Mouse (Mus musculus) ovary, postnatal 36 days (tissue): Measurements from ENCODE around the gene Gkap1.

Experiments
- DNase-seq: peaks from one replicate; pipeline ENCODE4 v3.0.0; 2022; ENCODE audit warnings: low spot score, mixed read lengths

The Gkap1 gene

GRCm38 (mm10) chr13:58201343-58201742, 74.2 kb downstream of the Gkap1 start:
- DNase-seq, result no peak

DNA sequence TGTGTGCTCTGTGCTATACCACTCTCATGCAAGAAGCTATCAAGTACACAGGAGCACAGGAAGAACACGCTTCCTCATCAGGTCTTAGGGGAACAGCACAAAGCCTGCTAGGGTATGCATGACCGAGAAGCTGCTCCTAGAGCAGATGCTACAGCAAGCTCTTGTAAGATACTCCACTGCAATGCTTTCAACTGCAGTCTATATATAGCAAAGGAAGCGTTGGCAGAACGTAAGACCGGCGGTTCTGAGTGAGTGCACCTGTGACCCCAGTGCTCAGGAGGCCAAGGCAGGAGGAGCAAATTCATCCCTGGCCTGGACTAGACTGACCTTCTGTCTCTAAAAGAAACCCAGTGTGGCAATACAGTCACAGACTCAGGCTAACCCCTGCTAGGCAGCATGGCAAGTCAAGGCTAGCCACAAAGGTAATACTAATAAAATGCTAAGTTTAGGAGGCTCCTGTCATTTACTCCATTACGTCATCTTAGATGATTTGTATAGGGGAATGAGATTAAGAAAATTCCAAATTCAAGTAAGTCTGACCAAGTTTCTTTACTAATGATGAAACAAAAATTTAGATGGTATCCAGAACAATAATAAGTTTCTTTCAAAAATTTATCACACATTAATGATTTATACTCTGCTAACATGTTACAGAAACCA, 77.4 kb downstream of the Gkap1 start:
- DNase-seq, result no peak

GRCm38 (mm10) chr13:58197211-58197610, 78.3 kb downstream of the Gkap1 start:
- DNase-seq, result no peak

DNA sequence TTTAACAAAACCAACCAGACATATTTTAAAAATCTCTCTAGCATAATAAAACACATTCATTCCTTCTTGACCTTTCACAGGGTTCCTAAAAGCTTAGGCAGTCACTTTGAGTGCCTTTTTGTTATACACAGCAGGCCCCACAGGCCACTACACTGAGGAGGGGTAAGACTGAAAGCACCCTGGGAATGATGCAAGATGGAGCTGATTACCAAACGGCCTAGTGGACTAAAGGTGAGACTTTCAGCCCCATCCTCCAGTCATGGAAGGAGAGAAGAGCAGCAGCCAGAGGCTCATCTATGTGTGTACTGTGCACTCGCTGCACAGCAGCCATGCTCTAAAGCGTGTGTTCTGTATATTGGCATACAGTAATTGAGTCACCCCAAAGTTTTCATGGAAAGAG, 80.6 kb downstream of the Gkap1 start:
- no peak for DNase-seq

- DNase-seq, result no peak
Observed at GRCm38 (mm10) chr13:58193221-58193620, 82.3 kb downstream of the Gkap1 start.

DNA sequence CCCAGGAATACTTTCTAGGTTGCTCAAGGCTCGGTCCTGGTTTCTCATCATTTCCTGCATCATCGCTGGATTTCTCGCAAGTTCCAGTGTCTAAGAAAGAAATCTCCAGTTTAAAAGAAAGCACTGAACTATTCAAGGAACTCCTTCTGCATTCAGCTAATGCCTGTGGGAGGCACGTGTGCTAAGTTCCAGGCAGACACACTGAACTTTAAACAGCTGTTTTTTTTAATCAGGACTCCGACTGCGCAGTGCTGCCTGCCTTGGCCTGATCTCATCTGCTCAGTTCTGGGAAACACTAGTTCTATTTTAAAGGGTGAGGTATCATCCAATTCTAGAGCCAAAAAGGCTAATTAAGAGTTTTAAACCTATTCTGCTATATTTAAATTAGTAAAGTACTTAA, 83.4 kb downstream of the Gkap1 start:
- DNase-seq, result no peak

DNA sequence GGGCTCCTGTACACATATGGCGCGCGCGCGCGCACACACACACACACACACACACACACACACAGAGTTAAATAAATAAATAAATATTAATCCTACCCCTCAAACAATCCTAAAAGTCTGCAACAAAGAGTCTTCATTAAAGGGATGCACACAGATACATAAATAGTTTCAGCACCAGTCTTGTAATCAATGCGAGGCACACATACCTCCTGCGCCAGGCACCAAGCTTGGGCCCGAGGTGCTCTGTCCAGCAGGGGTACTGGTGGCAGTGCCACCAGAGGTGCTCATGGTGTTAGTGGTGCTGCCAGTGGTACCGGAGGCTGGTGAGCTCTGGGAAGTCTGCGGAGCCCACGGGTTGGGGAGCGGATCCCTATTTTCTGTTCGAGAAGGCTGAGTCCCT, 84.0 kb downstream of the Gkap1 start:
- DNase-seq, result no peak

DNA sequence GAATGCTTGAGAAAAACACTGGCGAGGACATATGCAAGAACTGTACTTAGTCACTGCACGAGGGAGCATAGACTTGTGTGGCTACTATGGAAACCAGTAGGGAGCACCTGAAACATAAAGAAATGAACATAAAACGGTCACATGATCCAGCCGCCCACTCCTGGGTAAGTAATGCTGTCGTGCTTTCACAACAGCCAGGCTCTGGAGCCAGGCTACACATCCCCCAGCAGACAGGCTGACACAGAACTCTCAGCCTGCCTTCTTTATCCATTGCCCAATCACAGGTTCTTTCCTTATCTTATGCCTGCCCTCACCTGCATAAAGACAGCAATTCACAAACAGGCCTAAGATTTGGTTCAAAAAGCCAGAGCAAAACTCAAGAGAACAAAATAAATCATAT, 86.0 kb downstream of the Gkap1 start:
- DNase-seq, result no peak

GRCm38 (mm10) chr13:58188412-58188811, 87.1 kb downstream of the Gkap1 start:
- DNase-seq, result peak; percentile 75

DNA sequence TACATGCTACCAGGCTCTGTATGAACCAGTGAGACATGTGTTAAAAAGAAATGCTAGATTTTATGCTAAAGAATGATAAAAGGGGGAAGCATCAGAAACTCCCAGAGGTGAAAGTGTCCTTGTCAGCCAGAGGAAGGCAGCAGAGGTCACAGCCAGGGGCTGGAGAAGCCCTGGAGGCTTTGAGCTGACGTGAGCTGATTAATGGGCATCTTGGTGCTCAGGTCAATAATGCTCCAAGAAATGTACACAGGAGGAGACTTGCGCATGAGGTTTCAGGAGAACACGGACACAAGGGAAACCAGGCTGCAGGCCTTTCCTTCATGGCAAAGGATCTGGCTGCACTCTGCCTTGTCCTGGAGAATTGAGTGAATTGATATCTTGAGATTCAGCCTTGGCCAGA, 87.7 kb downstream of the Gkap1 start:
- no peak for DNase-seq

DNA sequence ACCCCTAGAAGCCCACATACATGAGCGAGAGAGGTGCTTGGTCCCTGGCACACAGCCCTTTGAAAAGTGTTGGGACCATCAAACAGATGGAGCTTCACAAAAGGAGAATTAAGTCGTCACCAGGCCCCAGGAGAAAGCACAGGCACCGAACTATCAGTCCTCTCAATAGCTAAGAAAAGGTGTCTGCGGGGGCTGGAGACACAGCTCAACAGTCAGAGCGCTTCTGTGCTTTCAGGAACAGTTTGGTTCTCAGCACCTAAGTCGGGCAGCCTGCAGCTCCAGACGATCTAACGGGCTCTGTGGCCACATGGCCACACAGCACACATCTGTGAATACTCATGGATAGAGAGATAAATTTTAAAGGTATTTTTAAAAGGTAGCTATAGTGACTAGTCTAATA, 89.2 kb downstream of the Gkap1 start:
- DNase-seq, result no peak

- no peak for DNase-seq
Observed at GRCm38 (mm10) chr13:58184111-58184510, 91.4 kb downstream of the Gkap1 start.
